Mouse (Mus musculus) ES-E14 (cell line): ENCODE measurements around the gene Gpr15.

Experiments used
- HCFC1 ChIP-seq: IDR thresholded peaks from 2 replicates; pipeline ENCODE4 v1.6.1; 2012; ENCODE audit warnings: low read length, inconsistent platforms, borderline replicate concordance; ENCODE audit not compliant: insufficient read depth
- MAFK ChIP-seq: IDR thresholded peaks from 2 replicates; pipeline ENCODE4 v1.6.1; 2014; ENCODE audit warnings: mild to moderate bottlenecking, low read depth, low read length, inconsistent platforms; ENCODE audit not compliant: insufficient read depth

- no peak for TF ChIP-seq HCFC1
- no peak for TF ChIP-seq MAFK
Observed at GRCm38 (mm10) chr16:58689555-58690169, 29.2 kb downstream of the Gpr15 start.
